Mouse (Mus musculus) erythroblast, embryonic 14.5 days (primary cell): ENCODE measurements around the gene Tm2d3.

Source experiments
- GATA1 ChIP-seq: IDR thresholded peaks from 2 replicates; pipeline ENCODE4 v1.6.1; 2012; ENCODE audit warnings: low read length, inconsistent platforms, mixed read lengths
- TAL1 ChIP-seq: IDR thresholded peaks from 3 replicates; pipeline ENCODE4 v1.6.1; 2012; ENCODE audit warnings: low read length, inconsistent platforms, mixed read lengths

DNA sequence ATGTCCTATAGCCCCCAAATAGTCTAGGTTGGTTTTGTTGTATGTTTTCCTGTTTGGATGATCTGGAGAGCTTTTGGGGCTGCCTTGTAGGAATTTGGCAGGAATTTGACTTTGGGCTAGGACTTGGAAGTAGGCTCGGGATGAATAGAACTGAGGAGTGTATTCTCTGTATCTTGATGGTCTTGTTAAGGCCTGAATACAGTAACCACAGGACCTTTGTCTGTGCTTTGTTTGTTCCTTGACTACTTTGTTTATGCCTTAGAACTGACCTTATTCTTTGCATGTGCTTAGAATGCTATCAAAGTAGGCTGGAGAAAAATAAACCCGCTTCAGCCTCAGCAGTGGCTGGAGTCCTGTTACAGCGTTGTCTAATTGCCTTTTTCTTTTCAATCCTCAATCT, 19.3 kb downstream of the Tm2d3 start:
- no peak for TF ChIP-seq GATA1
- TF ChIP-seq TAL1 = no peak
